Mouse (Mus musculus): ENCODE data around the gene Krtap2-4. TPM values are rescaled to one million over a fixed set of nuclear protein-coding genes. Genes with fewer than 3 reads are reported as not detected.
"Not testable (repeated sequence)": the region's sequence is repeated elsewhere in the genome, so short reads cannot be mapped to it uniquely, and the experiment has no call there.

Krtap2-4 gene
- total RNA-seq (2021): not detected

DNA sequence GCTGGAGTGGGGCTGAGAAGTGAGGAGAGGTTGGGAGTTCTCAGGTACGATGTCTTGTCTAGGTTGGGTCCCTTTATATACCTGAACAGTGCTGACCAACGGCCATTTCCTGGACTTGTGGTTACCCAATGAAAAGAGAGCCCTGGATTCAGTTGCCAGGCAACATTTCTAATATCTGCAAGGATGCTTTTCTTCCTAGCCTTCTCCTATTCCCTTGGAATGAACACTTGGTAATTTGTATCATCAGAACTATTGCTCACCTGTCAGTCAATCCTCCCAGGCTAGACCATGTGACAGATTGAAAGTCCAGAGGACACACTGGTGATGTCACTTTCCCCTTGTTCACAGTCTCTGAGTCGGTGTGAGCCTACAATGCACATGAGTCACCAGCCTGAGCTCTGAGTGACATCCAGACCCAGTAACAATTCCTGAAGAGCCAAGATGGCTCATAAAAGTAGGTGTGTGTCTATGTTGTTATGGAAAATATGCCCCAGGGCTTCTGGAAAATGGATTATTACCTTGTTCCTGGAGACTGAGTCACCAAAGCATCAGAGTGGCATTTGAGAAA lies at the start of gene Krtap2-4:
Gene Krtap2-4, minus strand, starts transcription at position 51 of the 568 bp plus-strand sequence.
- intact Hi-C loops (cut with DNase I): no loop called here
- DNase-seq: no peak

DNA sequence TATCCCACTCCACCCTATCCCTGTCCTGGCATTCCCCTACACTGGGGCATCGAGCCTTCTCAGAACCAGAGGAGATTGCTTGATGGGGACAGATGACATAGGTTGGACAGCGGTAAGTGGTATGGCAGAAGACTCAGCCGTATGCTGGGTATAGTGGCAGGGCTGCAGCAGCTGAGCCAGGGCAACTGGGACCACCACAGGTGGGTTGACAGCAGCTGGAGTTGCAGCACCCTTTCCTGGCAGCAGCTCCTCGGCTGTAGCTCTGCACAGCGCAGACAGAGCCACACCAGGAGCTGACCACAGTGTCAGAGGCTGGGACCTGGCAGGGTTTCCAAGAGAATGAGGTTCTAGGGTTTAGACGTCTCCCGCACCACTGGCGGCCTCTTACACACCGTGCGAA lies 48.2 kb upstream of the Krtap2-4 start:
- DNase-seq: no peak
- intact Hi-C loops (cut with DNase I): no loop called here

DNA sequence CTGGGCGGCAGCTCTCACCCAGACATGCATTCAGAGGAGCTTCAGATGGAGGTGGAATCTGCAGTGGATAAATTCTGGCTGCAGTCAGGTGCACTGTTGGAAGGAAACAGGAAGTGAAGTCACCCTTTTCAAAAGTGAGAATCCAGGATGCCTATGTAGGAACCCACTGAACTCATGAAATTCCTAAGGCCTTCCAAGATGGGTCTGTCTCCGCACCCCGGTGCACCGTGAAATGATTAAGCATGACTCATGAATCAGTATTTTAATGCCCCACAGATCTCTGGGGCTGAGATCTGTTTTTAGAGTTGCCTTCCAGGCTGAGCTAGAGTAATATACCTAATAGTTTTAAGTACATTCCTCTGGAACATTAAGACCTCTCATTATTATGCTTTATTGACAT lies 44.6 kb upstream of the Krtap2-4 start:
- DNase-seq: no peak
- intact Hi-C loops (cut with DNase I): no loop called here

DNA sequence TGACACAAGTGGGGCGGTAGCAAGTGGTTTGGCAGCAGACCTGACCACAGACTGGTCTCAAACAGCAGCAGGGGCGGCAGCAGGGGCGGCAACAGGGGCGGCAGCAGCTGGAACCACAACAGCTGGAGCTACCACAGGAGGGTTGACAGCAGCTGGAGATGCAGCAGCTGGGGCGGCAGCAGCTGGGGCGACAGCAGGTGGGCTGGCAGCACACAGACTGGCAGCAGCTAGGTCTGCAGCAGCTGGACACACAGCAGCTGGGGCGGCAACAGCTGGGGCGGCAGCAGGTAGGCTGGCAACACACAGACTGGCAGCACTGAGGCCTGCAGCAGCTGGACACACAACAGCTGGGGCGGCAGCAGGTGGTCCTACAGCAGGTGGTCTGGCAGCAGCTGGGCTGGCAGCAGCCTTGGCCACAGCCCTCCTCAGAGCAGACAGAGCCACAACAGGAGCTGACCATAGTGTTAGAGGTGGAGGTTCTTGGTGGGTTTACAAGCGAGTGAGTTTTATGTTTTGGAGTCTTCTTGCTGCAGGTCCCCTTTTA lies 43.9 kb upstream of the Krtap2-4 start, which contains the start of gene Gm11563:
Gene Gm11563, minus strand, starts transcription at position 494 of the 544 bp plus-strand sequence.
- intact Hi-C loops (cut with DNase I): not testable (repeated sequence)

DNA sequence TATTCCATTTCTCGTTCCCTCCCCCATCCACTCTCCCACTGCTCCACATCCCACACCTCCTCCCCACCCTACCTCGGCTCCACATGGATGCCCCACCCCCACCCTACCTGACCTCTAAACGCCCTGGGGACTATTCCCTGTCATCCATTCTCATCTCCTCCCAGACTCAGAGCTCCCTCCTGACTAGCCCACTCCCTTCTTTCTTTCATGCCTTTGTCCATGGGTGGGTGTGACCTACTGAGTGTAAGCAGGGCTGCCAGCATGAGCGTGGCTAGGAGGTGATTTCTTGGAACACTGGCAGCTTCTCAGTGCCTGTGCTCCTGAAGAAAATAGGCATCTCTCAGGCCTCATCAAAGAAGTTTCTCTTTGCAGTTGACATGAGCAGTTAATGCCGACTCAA lies 42.4 kb upstream of the Krtap2-4 start:
- no peak for DNase-seq
- intact Hi-C loops (cut with DNase I): no loop called here

More for the DNA sequence above, 43.9 kb upstream of the Krtap2-4 start, which contains the start of gene Gm11563:
- DNase-seq: not testable (repeated sequence)

DNA sequence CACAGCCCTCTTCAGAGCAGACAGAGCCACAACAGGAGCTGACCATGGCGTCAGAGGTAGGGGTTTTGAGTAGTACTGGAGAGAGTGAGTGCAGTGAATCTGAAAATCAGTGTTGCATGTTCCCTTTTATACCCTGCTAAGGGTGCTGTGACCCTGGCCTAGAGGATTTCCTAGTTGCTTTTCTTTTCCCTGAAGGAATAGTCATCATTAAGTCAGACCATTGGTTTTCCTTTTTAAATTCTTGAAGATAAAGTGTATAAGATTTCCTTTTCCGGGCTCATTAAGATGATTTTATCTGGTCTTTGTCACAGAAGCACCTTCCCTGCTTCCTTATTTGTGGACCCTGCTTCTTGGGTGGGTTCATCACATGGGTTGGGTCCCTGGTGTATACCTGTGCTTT lies 35.5 kb upstream of the Krtap2-4 start, which contains the start of gene Gm11555:
Gene Gm11555, minus strand, starts transcription at position 101 of the 400 bp plus-strand sequence.
- DNase-seq: no peak
- intact Hi-C loops (cut with DNase I): no loop called here

DNA sequence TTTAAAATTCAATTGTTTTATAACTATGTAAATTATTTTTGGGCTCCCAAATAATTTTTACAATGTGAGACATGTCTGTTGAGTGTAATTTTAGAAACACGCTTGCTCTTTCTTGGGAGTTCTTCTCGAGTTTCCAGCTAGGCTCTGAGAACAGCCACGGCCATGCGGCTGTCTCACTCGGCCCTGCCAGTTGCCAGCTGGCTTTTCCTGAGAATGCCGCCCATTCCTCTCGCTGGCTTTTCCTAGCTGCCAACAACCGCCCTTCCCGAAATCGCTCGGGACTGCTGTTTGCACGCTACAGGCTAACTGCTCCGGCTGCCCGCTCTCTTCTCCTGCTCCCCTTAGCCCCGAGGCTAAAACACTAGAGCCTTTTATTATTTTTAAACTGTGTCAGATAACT lies 31.8 kb upstream of the Krtap2-4 start:
- intact Hi-C loops (cut with DNase I): no loop called here

DNA sequence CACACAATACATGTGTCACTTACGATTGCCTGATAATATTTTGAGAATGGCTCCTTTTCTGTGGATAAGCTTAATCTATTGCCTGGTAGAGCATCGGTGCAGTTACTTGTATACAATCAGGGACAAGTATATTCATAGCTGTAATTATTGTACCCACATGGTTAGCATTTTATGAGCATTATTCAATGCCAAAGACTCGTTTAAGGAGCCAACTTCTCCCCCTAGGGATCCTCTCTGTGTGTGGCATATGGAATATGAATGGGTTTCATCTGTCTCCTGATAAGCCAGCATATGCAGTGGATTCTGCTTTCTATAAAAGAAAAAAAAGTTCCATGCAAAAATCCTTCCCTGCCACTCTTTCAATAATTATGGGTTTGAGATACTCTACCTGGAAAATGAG lies 29.7 kb upstream of the Krtap2-4 start:
- intact Hi-C loops (cut with DNase I): no loop called here
- DNase-seq: no peak

More for the DNA sequence above, 31.8 kb upstream of the Krtap2-4 start:
- no peak for DNase-seq

DNA sequence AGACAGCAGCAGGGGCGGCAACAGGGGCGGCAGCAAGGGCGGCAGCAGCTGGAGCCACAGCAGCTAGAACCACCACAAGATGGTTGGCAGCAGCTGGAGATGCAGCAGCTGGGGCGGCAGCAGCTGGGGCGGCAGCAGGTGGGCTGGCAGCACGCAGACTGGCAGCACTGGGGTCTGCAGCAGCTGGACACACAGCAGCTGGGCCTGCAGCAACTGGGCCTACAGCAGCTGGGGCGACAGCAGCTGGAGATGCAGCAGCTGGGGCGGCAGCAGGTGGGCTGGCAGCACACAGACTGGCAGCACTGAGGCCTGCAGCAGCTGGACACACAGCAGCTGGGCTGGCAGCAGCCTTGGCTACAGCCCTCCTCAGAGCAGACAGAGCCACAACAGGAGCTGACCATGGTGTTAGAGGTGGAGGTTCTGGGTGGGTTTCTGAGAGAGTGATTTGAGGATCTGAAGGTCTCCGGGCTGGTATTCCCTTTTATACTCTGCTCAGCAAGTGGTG lies 29.0 kb upstream of the Krtap2-4 start, which contains the start of gene Krtap4-7:
Gene Krtap4-7, minus strand, starts transcription at position 455 of the 505 bp plus-strand sequence.
- DNase-seq; intact Hi-C loops (cut with DNase I): not testable (repeated sequence)

DNA sequence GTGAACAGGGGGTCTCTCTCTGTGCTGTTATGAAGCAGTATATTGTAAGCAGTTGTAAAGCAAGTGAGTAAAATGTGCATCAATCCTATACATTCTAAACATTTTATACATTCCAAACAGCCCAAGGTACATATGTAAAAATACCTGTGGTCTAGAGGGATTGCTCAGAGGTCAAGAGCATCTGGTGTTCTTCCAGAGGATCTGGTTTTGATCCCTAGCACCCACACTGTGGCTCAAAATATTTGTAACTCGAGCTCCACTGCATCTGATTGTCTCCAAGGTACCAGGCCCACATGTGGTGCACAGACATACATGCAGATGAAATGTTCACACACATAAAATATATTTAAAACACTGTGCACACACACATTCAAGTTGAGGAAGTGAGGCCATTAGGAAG lies 26.3 kb upstream of the Krtap2-4 start:
- no peak for DNase-seq
- intact Hi-C loops (cut with DNase I): no loop called here

DNA sequence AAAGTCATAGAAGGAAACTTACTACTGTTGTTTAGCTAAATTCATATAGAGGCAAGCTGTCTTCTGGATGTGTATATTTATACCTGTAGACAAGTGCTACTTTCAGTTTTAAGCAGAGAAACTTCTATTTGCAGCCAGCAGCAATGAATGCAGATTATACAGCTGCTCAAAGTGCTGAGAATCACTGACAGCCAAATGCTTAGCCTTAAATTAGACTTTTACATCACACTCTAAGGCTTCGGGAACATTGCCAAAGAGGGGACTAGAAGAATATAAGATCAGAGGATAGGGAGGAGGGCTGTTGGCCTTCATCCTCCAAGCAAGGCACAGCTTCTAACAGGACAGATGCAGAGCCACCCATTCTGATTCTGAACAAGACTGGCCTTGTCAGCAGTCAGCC lies 22.4 kb upstream of the Krtap2-4 start:
- no peak for DNase-seq

DNA sequence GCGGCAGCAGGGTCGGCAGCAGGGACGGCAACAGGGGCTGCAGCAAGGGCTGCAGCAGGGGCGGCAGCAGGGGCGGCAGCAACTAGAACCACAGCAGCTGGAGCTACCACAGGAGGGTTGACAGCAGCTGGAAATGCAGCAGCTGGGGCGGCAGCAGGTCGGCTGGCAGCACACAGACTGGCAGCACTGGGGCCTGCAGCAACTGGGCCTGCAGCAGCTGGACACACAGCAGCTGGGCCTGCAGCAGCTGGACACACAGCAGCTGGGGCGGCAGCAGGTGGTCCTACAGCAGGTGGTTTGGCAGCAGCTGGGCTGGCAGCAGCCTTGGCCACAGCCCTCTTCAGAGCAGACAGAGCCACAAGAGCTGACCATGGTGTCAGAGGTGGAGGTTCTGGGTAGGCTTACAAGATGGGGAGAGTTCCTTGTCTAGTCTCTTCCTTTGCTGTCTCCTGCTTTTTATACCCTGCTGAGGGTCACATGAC lies 20.0 kb upstream of the Krtap2-4 start, which contains the start of gene Krtap4-2:
Gene Krtap4-2, minus strand, starts transcription at position 432 of the 482 bp plus-strand sequence.
- intact Hi-C loops (cut with DNase I): no loop called here
- DNase-seq: no peak

More for the DNA sequence above, 22.4 kb upstream of the Krtap2-4 start:
- intact Hi-C loops (cut with DNase I): no loop called here

DNA sequence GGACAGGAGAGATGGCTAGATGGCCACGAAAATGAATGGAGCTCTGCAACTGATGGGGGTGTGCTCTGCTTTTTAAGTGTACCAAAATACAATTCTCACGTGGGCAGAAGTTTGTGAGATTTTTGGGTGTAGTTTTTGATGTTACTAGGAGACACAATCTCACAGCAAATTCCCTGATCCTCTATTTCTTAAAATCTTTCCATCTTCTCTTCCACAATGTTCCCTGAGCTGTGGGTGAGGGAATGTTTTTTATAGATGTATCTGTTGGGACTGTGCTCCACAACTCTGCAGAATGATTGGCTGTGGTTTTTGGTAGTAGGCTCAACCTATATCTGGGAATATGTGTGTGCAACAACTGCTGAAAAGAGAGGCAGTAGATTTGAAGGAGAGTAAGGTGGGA lies 18.6 kb upstream of the Krtap2-4 start:
- intact Hi-C loops (cut with DNase I): no loop called here
- no peak for DNase-seq

DNA sequence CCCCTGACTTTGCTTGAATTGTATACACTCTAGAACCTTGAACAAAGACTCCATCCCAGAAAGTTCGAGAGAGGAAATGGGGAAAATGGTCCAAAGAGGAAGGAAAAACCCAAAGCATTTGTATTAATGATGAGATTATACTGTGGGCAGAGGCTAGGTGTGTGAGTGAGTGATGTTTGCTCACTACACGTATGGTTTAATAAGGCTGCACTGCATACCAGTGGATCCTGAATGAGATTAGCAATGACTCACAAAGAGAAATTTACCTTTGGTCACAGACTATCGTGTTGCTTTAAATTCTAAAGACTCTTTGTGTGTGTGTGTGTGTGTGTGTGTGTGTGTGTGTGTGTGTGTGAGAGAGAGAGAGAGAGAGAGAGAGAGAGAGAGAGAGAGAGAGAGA lies 16.2 kb upstream of the Krtap2-4 start:
- DNase-seq: no peak
- intact Hi-C loops (cut with DNase I): no loop called here

DNA sequence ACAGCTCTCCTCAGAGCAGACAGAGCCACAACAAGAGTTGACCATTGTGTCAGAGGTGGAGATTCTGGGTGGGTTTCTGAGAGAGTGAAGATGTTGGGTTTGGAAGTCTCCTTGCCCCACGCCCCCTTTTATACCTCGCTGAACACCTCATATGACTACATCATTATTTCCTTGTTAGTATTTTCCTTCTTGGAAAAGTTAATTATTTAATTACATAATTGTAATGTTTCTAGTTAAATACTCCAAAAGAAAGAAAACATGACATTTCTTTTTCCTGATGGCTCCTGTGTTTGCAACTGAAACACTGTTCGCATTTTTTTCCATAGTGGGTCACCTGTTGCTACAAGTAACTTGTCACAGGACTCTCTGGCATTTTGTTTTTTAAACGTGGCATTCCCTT lies 13.5 kb upstream of the Krtap2-4 start, which contains the start of gene Krtap4-1:
Gene Krtap4-1, minus strand, starts transcription at position 101 of the 400 bp plus-strand sequence.
- intact Hi-C loops (cut with DNase I): no loop called here
- no peak for DNase-seq

DNA sequence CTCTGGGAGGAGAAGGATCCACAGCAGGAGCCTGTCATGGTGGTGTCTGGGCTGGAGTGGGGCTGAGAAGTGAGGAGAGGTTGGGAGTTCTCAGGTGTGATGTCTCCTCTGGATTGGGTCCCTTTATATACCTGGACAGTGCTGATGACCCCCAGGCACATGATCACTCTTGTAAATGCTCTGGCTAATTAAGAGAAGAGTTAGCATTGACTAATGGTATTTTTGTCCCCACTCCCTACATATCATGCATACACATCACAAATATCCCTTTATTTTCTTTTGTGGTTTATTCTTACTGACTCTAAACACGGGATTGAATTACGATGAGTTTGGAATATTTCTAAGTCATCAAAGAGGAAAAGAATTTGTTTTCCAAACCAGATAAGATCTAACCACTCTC lies 5.7 kb upstream of the Krtap2-4 start, which contains the start of gene Gm11562:
Gene Gm11562, minus strand, starts transcription at position 101 of the 400 bp plus-strand sequence.
- no peak for DNase-seq
- intact Hi-C loops (cut with DNase I): no loop called here

DNA sequence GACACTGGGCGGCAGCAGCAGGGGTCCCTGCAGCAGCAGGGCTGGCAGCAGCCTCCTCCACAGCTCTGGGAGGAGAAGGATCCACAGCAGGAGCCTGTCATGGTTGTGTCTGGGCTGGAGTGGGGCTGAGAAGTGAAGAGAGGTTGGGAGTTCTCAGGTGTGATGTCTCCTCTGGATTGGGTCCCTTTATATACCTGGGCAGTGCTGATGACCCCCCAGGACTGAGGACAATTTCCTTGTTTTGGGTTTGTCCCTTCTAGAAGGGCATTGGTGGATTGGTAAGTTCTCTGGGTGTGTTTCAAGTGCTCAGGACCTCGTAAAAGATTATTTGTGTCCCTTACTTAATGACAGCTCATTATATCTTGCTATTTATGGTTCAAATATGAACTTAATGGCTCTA lies 4.6 kb downstream of the Krtap2-4 start, which contains the start of gene Gm11937:
Gene Gm11937, minus strand, starts transcription at position 101 of the 400 bp plus-strand sequence.
- intact Hi-C loops (cut with DNase I); DNase-seq: not testable (repeated sequence)

DNA sequence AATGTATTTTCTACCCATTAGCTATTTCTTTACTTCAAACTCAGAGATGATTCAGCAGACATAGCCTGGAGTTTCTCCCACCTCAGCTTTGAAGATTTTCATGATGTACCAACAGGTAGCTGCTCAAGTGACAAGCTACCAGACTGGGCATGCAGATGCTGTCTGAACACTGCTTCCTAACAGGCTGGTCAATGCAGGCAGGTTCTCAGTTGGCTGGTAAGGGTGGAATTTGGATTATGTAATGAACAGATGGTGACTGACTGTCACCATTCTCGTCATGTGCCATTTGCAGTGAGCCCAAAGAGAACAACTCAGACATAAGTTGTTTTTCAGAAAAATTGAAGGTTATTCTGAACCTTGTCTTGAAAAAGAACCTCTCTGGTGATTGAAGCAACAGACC lies 5.5 kb downstream of the Krtap2-4 start:
- intact Hi-C loops (cut with DNase I): no loop called here
- no peak for DNase-seq

DNA sequence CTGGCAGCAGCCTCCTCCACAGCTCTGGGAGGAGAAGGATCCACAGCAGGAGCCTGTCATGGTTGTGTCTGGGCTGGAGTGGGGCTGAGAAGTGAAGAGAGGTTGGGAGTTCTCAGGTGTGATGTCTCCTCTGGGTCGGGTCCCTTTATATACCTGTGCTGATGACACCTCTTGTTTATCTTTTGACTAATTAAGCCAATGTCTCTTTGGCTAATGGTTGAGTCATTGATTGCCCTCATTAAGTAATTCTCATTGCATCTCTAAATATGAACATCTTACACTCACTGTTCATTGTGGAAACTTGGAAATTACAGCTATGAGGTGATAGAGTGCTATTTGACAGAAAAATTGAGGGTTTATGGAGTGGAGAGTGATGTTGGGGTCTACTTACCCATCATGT lies 11.4 kb downstream of the Krtap2-4 start, which contains the start of gene Gm11938:
Gene Gm11938, minus strand, starts transcription at position 101 of the 400 bp plus-strand sequence.
- DNase-seq; intact Hi-C loops (cut with DNase I): not testable (repeated sequence)

DNA sequence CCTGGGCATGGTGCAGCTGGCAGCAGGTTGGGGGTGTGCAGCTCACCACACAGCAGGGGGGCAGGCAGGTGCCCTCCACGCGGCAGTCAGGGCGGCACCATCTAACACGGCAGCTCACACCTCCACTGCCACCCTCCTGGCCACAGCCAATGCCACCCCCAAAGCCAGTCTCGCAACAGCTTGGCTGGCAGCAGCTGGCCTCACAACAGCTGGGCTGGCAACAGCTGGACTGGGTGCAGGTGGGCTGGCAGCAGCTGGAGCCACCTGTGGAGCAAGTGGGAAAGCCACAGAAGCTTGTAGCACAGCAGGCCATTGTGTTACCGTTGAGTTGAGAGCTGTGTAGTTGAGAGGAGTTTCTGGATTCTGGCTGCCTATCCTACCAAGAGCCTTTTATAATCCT lies 16.9 kb downstream of the Krtap2-4 start, which contains the start of gene Krtap9-3:
Gene Krtap9-3, minus strand, starts transcription at position 364 of the 400 bp plus-strand sequence.
- intact Hi-C loops (cut with DNase I); DNase-seq: not testable (repeated sequence)

DNA sequence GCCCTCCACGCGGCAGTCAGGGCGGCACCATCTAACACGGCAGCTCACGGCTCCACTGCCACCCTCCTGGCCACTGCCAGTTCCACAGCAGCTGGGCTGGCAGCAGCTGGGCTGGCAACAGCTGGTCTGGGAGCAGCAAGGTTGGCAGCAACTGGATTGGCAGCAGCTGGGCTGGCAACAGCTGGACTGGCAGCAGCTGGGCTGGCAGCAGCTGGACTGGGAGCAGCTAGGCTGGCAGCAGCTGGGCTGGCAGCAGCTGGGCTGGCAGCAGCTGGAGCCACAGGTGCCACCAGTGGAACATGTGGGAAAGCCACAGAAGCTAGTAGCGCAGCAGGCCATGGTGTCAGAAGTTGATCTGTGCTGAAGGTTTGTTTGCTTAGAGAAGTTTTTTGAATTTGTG lies 23.7 kb downstream of the Krtap2-4 start, which contains the start of gene Krtap1-3:
Gene Krtap1-3, minus strand, starts transcription at position 359 of the 400 bp plus-strand sequence.
- intact Hi-C loops (cut with DNase I): no loop called here
- no peak for DNase-seq

All from left cerebral cortex, postnatal 4 days (tissue).